Mouse (Mus musculus): ENCODE data around the gene Gm21616. TPM values are rescaled to one million over a fixed set of nuclear protein-coding genes. Genes with fewer than 3 reads are reported as not detected.

Gene Gm21616
- not detected in 2 replicates for polyA plus RNA-seq (2012)

GRCm38 (mm10) chrX:125435242-125435641, at the start of gene Gm21616:
Gene Gm21616 (plus strand): TSS chrX:125435542.

